Mouse (Mus musculus): ENCODE results near the gene Pank3. TPM values are rescaled to one million over a fixed set of nuclear protein-coding genes. Genes with fewer than 3 reads are reported as not detected.
"Not testable (repeated sequence)": the region's sequence is repeated elsewhere in the genome, so short reads cannot be mapped to it uniquely, and the experiment has no call there.

Gene Pank3
- total RNA-seq, 2 experiments from 2014 or later = 19.7 to 22.8 TPM

- not testable (repeated sequence) for DNase-seq
These were observed 71.5 kb downstream of the Pank3 start for GRCm38 (mm10) chr11:35840806-35841205.

Small RNA genes within 50 kb of the gene (microRNA-seq; reads per million reads assigned to microRNA genes)
- 0.74 to 1.1 reads per million in 2 experiments for gene Mir103-1 (ENCODE audit: borderline replicate concordance in 2 of 2)

Other genes with a start within 250 kb of the Pank3 start
- not detected for gene Fbll1, start 29.4 kb downstream of the Pank3 start, total RNA-seq (2021)
- 10 to 100 TPM; 42.9 to 47.6 TPM for gene Rars, start 65.0 kb downstream of the Pank3 start, total RNA-seq (2021)
- under 1 TPM in 1 of 2 experiments, not detected in 1; 0.32 TPM for gene Wwc1, start 211.0 kb downstream of the Pank3 start, total RNA-seq (2021)

Data from gastrocnemius, postnatal 25 days (tissue).